Comparison of ENCODE assay signal across 14 mouse cellular contexts in the genomic region with DNA sequence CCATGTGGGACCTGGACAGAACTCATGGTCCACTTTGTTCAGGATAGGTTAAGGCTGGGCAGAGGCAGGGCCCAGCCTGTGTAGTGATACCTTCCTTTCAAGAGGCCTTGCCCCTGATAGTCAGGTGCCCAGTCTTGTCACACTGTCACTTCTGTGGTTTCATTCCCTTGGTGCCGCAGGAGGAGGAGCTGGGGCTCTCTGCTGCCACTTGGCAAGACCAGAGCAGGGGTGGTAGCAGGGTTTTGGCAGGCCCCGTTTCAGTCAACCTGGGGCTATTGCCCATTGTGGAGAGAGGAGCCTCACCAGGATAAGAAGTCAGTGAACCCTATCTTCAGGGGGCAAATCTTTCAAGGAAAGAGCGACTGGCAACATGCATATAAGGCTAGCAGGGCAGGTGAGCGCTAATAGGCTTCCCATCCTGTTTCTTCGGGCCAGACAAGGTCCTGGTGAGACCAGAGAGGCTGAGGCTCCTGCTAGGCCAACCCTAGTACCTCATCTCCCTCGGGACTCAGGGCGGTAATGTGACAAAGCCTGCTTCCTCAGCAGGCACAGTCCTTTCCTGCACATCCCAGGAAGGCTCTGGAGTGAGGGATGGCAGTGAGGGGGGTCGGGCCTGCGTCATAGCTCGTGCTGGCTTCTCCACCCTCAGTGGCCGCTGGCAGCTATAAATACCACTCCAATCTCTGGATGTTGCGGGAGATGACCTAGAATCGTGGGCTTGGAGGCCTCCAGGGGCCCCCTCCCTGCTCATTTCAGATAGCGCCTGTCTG. TPM values are rescaled to one million over a fixed set of nuclear protein-coding genes. Genes with fewer than 3 reads are reported as not detected.
A peak's percentile ranks its signal among the peaks of the same experiment; 100 is the strongest.
DNase-seq lines count a peak whose midpoint lies in the region; ATAC-seq and TF ChIP-seq lines count a peak whose summit lies in the region.
"Had no signal": no experiment of that assay in that cellular context is flagged by ENCODE, and none has a peak within 500 bp of the region (broad histone marks: within the 10 kb centered on the region; RNA-seq: fewer than 3 reads in every experiment).

No protein-coding gene starts in this region.

- H3K27ac ChIP-seq in heart, adult 2 months = peak overlapping the region; percentile 26
- peak overlapping the region; percentile 72 for H3K27ac ChIP-seq in left cerebral cortex, adult 2 months
- no peak overlapping the region; a peak in 1 of 4 replicates for H3K27ac ChIP-seq in heart, embryonic 14.5 days (replicated peaks in 1 of 2; ENCODE audit: control insufficient read depth in 1 of 2, insufficient read depth in 1 of 2, low read depth in 2 of 2, low read length in 2 of 2)
- H3K27ac ChIP-seq in forebrain, embryonic 12.5 days = no peak overlapping the region
- H3K27ac ChIP-seq: forebrain, embryonic 10.5 days; neural tube, embryonic 12.5 days had no signal

- TF ChIP-seq EP300 in heart, adult 2 months (IDR thresholded peaks at IDR 0.05; ENCODE audit: insufficient read depth, low read depth, low read length) = no peak

- H3K9ac ChIP-seq in heart, adult 2 months (ENCODE audit: low read depth, low read length) = no peak overlapping the region
- 0 out of 2 replicates have a peak overlapping the region, but pooled peaks have one; percentile 30 for H3K9ac ChIP-seq in heart, embryonic 14.5 days (ENCODE audit: low read length)
- no peak overlapping the region for H3K9ac ChIP-seq in forebrain, embryonic 12.5 days
- H3K9ac ChIP-seq: heart, embryonic 15.5 days; lung, embryonic 14.5 days; neural tube, embryonic 12.5 days had no signal

- TF ChIP-seq POLR2A in heart, adult 2 months (IDR thresholded peaks at IDR 0.05; ENCODE audit: insufficient read depth, low read depth, low read length) = no peak

- no peaks in the 10 kb centered on the region for H3K36me3 ChIP-seq in heart, adult 2 months (ENCODE audit: control insufficient read depth, insufficient read depth, low read length)
- H3K36me3 ChIP-seq in heart, embryonic 14.5 days (ENCODE audit: control insufficient read depth, insufficient read depth, low read length) = no peaks in the 10 kb centered on the region
- H3K36me3 ChIP-seq in forebrain, embryonic 12.5 days (replicated peaks) = no peaks in the 10 kb centered on the region
- H3K36me3 ChIP-seq: forebrain, embryonic 10.5 days; heart, embryonic 15.5 days; neural tube, embryonic 12.5 days had no signal

- H3K9me3 ChIP-seq in heart, embryonic 14.5 days (ENCODE audit: control insufficient read depth, low read length) = no peaks in the 10 kb centered on the region
- no peaks in the 10 kb centered on the region for H3K9me3 ChIP-seq in forebrain, embryonic 12.5 days
- H3K9me3 ChIP-seq: forebrain, embryonic 10.5 days; heart, embryonic 15.5 days; neural tube, embryonic 12.5 days had no signal

- no peaks in the 10 kb centered on the region for H3K27me3 ChIP-seq in heart, adult 2 months (ENCODE audit: control insufficient read depth, insufficient read depth, low read length)
- H3K27me3 ChIP-seq in heart, embryonic 14.5 days (ENCODE audit: control insufficient read depth, insufficient read depth, low read length) = no peaks in the 10 kb centered on the region
- peaks cover 21% of the 10 kb centered on the region for H3K27me3 ChIP-seq in forebrain, embryonic 12.5 days

- no peak overlapping the region for H3K4me3 ChIP-seq in heart, adult 2 months
- no peak overlapping the region for H3K4me3 ChIP-seq in left cerebral cortex, adult 2 months
- no peak overlapping the region for H3K4me3 ChIP-seq in heart, embryonic 14.5 days (ENCODE audit: control insufficient read depth in 1 of 2, insufficient read depth in 1 of 2, low read depth in 1 of 2, low read length in 2 of 2)
- no peak overlapping the region for H3K4me3 ChIP-seq in forebrain, embryonic 12.5 days (replicated peaks)
- H3K4me3 ChIP-seq: forebrain, embryonic 10.5 days; heart, embryonic 15.5 days; neural tube, embryonic 12.5 days had no signal

- peaks cover 14% of the 10 kb centered on the region for H3K4me1 ChIP-seq in heart, adult 2 months (ENCODE audit: control insufficient read depth, insufficient read depth, low read length)
- H3K4me1 ChIP-seq in heart, embryonic 14.5 days (ENCODE audit: control insufficient read depth in 2 of 2, insufficient read depth in 2 of 2, low read length in 2 of 2) = peaks cover 41 to 47% of the 10 kb centered on the region in 2 experiments
- H3K4me1 ChIP-seq in forebrain, embryonic 12.5 days = peaks cover 28% of the 10 kb centered on the region

- DNase-seq in heart, adult 2 months = peak; percentile 48 to 53
- DNase-seq in heart, postnatal 36 days = no peak
- no peak for DNase-seq in left cerebral cortex, adult 2 months (ENCODE audit: extremely low spot score in 1 of 2, low spot score in 2 of 2)
- DNase-seq in left cerebral cortex, adult 8-10 months (ENCODE audit: low spot score in 2 of 2) = no peak
- peak; percentile 57 for DNase-seq in retina, postnatal 1 day
- DNase-seq: cerebellum, adult 9-11 months; lung, embryonic 14.5 days had no signal

- intact Hi-C loops in heart, adult 2 months (cut with DNase I) = no loop called here
- intact Hi-C loops in heart, postnatal 36 days (cut with DNase I) = no loop called here
- intact Hi-C loops in left cerebral cortex, adult 2 months (cut with DNase I) = no loop called here

- ATAC-seq in heart, embryonic 14.5 days (ENCODE audit: insufficient number of reproducible peaks, insufficient read depth, low FRiP score, low read depth) = no peak
- ATAC-seq in forebrain, embryonic 12.5 days (ENCODE audit: low FRiP score) = no peak

- H3K79me2 ChIP-seq in heart, adult 2 months (replicated peaks; ENCODE audit: control insufficient read depth, insufficient read depth, low read length) = no peaks in the 10 kb centered on the region

- no peak for TF ChIP-seq CTCF in heart, adult 2 months (IDR thresholded peaks at IDR 0.05)
- TF ChIP-seq CTCF in left cerebral cortex, adult 2 months (IDR thresholded peaks at IDR 0.05) = no peak

- WGBS in heart, adult 2 months = 25% methylated on average over 14 of the region's 14 CpGs
- WGBS in heart, embryonic 14.5 days = 33% methylated on average over 14 of the region's 14 CpGs
- 84% methylated on average over 14 of the region's 14 CpGs for WGBS in forebrain, embryonic 12.5 days

- peak overlapping the region; percentile 9 for H3K4me2 ChIP-seq in heart, embryonic 14.5 days (ENCODE audit: low read length)
- H3K4me2 ChIP-seq in forebrain, embryonic 12.5 days = no peak overlapping the region
- H3K4me2 ChIP-seq: heart, embryonic 15.5 days; lung, embryonic 14.5 days; neural tube, embryonic 12.5 days had no signal

RNA-seq across cellular contexts. Expression of a gene that starts 23.7 kb away (rescaled TPM):
- total RNA-seq in heart, adult 2 months (2021) = 1 to 10 TPM; 2.5 to 3.3 TPM
- polyA plus RNA-seq in heart, adult 2 months (2012; rRNA removed) = 4.8 and 5.7 TPM in 2 replicates
- 1 to 10 TPM; 2.7 TPM for total RNA-seq in heart, postnatal 36 days (2021)
- total RNA-seq in left cerebral cortex, adult 2 months (2021) = 10 to 100 TPM; 93.7 to 95.4 TPM
- total RNA-seq in left cerebral cortex, adult 8-10 months (2022) = 10 to 100 TPM; 72.6 to 77.7 (median 74.9) TPM
- polyA plus RNA-seq in heart, embryonic 14.5 days (2014; fragmentation: Nextera tagmentation; extraction: Ambion mirVana) = 0.65 and 0.82 TPM in 2 replicates
- polyA plus RNA-seq in forebrain, embryonic 12.5 days (2016; fragmentation: Nextera tagmentation; extraction: Ambion mirVana) = 3.6 TPM in 2 replicates
- total RNA-seq: megakaryocyte, adult 5-6 weeks; MEL had no signal

RNA-seq across cellular contexts. Expression of a gene that starts 40.4 kb away (rescaled TPM):
- 1 to 10 TPM; 3.9 to 4.7 TPM for total RNA-seq in heart, adult 2 months (2021)
- polyA plus RNA-seq in heart, adult 2 months (2012; rRNA removed) = 6.0 and 6.5 TPM in 2 replicates
- total RNA-seq in heart, postnatal 36 days (2021) = 1 to 10 TPM; 5.9 to 7.3 TPM
- total RNA-seq in left cerebral cortex, adult 2 months (2021) = 10 to 100 TPM; 14.0 to 15.3 TPM
- 10 to 100 TPM; 28.7 to 33.3 (median 29.0) TPM for total RNA-seq in left cerebral cortex, adult 8-10 months (2022)
- 7.8 and 10.8 TPM in 2 replicates for polyA plus RNA-seq in heart, embryonic 14.5 days (2014; fragmentation: Nextera tagmentation; extraction: Ambion mirVana)
- polyA plus RNA-seq in forebrain, embryonic 12.5 days (2016; fragmentation: Nextera tagmentation; extraction: Ambion mirVana) = 0.72 and 0.87 TPM in 2 replicates

Comparison
In these comparisons a context has a peak if more than half of its experiments do, and no peak if none do; other contexts are left out.
1. DNase-seq: peak in heart, adult 2 months (2 of 2) and retina, postnatal 1 day (single experiment); none in heart, postnatal 36 days (0 of 2), left cerebral cortex, adult 2 months (0 of 2) and left cerebral cortex, adult 8-10 months (0 of 2).
2. H3K27ac ChIP-seq: peak in heart, adult 2 months (single experiment) and left cerebral cortex, adult 2 months (single experiment); none in heart, embryonic 14.5 days (0 of 2) and forebrain, embryonic 12.5 days (single experiment).
3. RNA of a gene that starts 23.7 kb away (total RNA-seq): 93.7 to 95.4 TPM in left cerebral cortex, adult 2 months and 72.6 to 77.7 TPM in left cerebral cortex, adult 8-10 months; 2.5 to 3.3 TPM in heart, adult 2 months and 2.7 TPM in heart, postnatal 36 days; every median in the first group is over 10 times any median in the second.